Mouse (Mus musculus): ENCODE data around the gene Sft2d1. TPM values are rescaled to one million over a fixed set of nuclear protein-coding genes. Genes with fewer than 3 reads are reported as not detected.
A peak's percentile ranks its signal among the peaks of the same experiment; 100 is the strongest.

The Sft2d1 gene
- polyA plus RNA-seq, 1 experiment: 51.6 TPM

DNA sequence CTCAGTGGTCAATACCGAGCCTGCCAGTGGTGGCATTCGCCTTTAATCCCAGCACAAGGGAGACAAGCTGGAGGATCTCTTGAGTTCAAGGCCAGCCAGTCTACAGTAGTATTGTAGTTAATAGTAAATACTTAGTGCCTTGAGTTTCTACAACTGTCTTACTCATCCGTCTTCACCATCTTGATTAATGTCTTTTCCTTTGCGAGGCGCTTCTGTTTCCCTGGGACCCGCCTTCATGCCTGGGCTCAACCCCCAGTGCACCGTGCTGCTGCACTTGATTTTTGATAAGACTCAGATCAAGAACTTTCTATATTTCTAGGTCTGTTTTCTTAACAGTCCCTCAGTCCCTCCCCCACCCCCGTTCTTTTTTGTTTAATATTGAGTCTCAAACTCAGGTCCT is 25.8 kb upstream of the Sft2d1 start:
- TF ChIP-seq MAX (IDR thresholded peaks at IDR 0.05) (no peak), CTCF (IDR thresholded peaks at IDR 0.05; ENCODE audit: control insufficient read depth, insufficient read depth, insufficient read length) (no peak), MYOG (IDR thresholded peaks at IDR 0.05; ENCODE audit: control insufficient read depth, extremely low read depth, insufficient read length) (no peak)
- no peaks in the 10 kb centered on the region for H3K79me3 ChIP-seq (ENCODE audit: low read depth)
- peaks cover 19% of the 10 kb centered on the region for H3K79me2 ChIP-seq (ENCODE audit: control insufficient read depth, insufficient read depth)
- H3ac ChIP-seq (ENCODE audit: control insufficient read depth, insufficient read length, low read depth): no peak overlapping the region
- H3K4me3 ChIP-seq (ENCODE audit: insufficient read depth, poor library complexity, severe bottlenecking): peak overlapping the region; percentile 83
- no peaks in the 10 kb centered on the region for H3K27me3 ChIP-seq (ENCODE audit: control insufficient read depth, insufficient read depth, insufficient read length)
- H3K36me3 ChIP-seq (ENCODE audit: control insufficient read depth, insufficient read depth): no peaks in the 10 kb centered on the region

DNA sequence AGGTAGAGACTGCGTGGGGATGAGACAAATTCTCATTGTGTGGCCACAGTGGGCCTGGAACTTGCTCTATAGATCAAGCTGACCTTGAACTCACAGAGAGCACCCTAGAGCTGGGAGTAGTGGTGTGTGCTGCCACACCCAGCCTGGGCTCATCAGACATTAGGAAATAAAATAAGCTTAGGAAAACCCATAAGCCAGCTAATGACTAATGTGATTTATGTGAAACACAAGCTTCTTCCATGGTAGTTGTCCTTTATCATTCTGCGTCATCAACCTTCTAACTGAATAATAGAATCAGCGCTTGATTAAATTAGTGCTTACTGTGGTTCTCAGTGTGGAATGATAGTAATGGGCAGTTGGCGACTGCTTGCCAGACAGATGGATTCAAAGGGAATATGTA is 23.9 kb upstream of the Sft2d1 start:
- Histone ChIP-seq H3ac (ENCODE audit: control insufficient read depth, insufficient read length, low read depth) (no peak overlapping the region), H3K79me3 (ENCODE audit: low read depth) (no peaks in the 10 kb centered on the region), H3K27me3 (ENCODE audit: control insufficient read depth, insufficient read depth, insufficient read length) (no peaks in the 10 kb centered on the region), H3K79me2 (ENCODE audit: control insufficient read depth, insufficient read depth) (peaks cover 19% of the 10 kb centered on the region), H3K36me3 (ENCODE audit: control insufficient read depth, insufficient read depth) (no peaks in the 10 kb centered on the region), H3K4me3 (ENCODE audit: insufficient read depth, poor library complexity, severe bottlenecking) (no peak overlapping the region)
- no peak for TF ChIP-seq MYOG (IDR thresholded peaks at IDR 0.05; ENCODE audit: control insufficient read depth, extremely low read depth, insufficient read length)
- TF ChIP-seq MYOD1 (IDR thresholded peaks at IDR 0.05; ENCODE audit: control insufficient read depth, insufficient read length, low read depth): no peak
- TF ChIP-seq USF1 (IDR thresholded peaks at IDR 0.05; ENCODE audit: low read depth): no peak
- no peak for TF ChIP-seq MAX (IDR thresholded peaks at IDR 0.05)
- no peak for TF ChIP-seq CTCF (IDR thresholded peaks at IDR 0.05; ENCODE audit: control insufficient read depth, insufficient read depth, insufficient read length)
- no peak for TF ChIP-seq FOSL1 (IDR thresholded peaks at IDR 0.05; ENCODE audit: insufficient read depth, low read length, poor library complexity, severe bottlenecking)
- no peak for TF ChIP-seq CEBPB (IDR thresholded peaks at IDR 0.05; ENCODE audit: low read depth)

DNA sequence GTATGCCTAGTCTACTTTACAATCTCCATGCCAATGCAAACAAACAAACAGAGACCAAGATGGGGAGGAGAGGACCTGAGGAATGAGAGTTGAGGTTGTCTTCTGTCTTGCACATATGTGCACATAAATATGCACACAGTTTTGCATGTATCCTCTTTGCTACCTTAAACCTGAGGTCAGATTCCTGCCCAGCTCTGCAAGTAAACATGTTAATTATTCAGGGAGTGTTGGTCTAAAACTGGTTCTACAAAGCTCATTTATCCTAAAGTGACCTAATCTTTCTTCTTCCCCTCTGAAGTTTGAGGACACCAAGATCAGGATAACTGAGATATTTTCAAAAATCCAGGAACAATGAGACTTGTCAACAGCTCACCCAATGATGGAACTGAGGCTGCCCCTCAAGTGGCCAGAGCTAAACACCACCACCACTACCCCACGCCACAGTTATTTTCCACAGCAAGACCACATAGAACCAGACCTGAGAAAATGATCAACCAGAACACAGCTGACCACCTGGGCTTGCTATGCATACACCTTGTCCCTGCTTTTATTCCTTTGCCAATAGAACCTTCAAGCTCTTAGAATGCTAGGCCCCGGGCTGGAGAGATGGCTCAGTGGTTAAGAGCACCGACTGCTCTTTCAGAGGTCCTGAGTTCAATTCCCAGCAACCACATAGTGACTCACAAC is 20.8 kb upstream of the Sft2d1 start:
- no peak overlapping the region for H3ac ChIP-seq (ENCODE audit: control insufficient read depth, insufficient read length, low read depth)
- no peaks in the 10 kb centered on the region for H3K79me3 ChIP-seq (ENCODE audit: low read depth)
- peaks cover 12% of the 10 kb centered on the region for H3K79me2 ChIP-seq (ENCODE audit: control insufficient read depth, insufficient read depth)
- H3K36me3 ChIP-seq (ENCODE audit: control insufficient read depth, insufficient read depth): no peaks in the 10 kb centered on the region
- H3K4me3 ChIP-seq (ENCODE audit: insufficient read depth, poor library complexity, severe bottlenecking): no peak overlapping the region
- no peak for TF ChIP-seq FOSL1 (IDR thresholded peaks at IDR 0.05; ENCODE audit: insufficient read depth, low read length, poor library complexity, severe bottlenecking)
- no peak for TF ChIP-seq USF1 (IDR thresholded peaks at IDR 0.05; ENCODE audit: low read depth)
- no peak for TF ChIP-seq MAX (IDR thresholded peaks at IDR 0.05)
- no peak for TF ChIP-seq MYOD1 (IDR thresholded peaks at IDR 0.05; ENCODE audit: control insufficient read depth, insufficient read length, low read depth)
- TF ChIP-seq CEBPB (IDR thresholded peaks at IDR 0.05; ENCODE audit: low read depth): no peak
- no peak for TF ChIP-seq CTCF (IDR thresholded peaks at IDR 0.05; ENCODE audit: control insufficient read depth, insufficient read depth, insufficient read length)
- no peak for TF ChIP-seq MYOG (IDR thresholded peaks at IDR 0.05; ENCODE audit: control insufficient read depth, extremely low read depth, insufficient read length)
- no peaks in the 10 kb centered on the region for H3K27me3 ChIP-seq (ENCODE audit: control insufficient read depth, insufficient read depth, insufficient read length)

DNA sequence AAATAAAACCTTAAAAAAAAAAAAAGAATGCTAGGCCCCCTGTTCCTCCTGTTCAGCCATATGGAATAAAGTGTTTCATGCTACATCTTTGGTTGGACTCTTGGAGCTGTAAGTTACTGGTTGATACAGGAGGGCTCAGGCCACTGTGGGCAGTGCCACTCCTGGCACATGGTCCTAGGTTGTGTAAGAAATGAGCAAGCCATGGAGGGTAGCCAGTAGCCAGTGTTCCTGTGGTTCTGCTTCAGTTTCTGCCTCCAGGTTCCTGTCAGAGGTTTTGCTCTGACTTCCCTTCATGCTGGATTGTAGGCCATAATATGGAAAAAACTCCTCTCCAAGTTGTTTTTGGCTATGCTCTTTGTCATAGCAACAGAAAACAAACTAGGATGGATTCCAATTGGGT is 20.2 kb upstream of the Sft2d1 start:
- no peaks in the 10 kb centered on the region for H3K36me3 ChIP-seq (ENCODE audit: control insufficient read depth, insufficient read depth)
- H3K27me3 ChIP-seq (ENCODE audit: control insufficient read depth, insufficient read depth, insufficient read length): no peaks in the 10 kb centered on the region
- no peak overlapping the region for H3ac ChIP-seq (ENCODE audit: control insufficient read depth, insufficient read length, low read depth)
- H3K4me3 ChIP-seq (ENCODE audit: insufficient read depth, poor library complexity, severe bottlenecking): no peak overlapping the region
- H3K79me3 ChIP-seq (ENCODE audit: low read depth): no peaks in the 10 kb centered on the region
- peaks cover 12% of the 10 kb centered on the region for H3K79me2 ChIP-seq (ENCODE audit: control insufficient read depth, insufficient read depth)
- no peak for TF ChIP-seq MYOD1 (IDR thresholded peaks at IDR 0.05; ENCODE audit: control insufficient read depth, insufficient read length, low read depth)
- TF ChIP-seq MYOG (IDR thresholded peaks at IDR 0.05; ENCODE audit: control insufficient read depth, extremely low read depth, insufficient read length): no peak
- TF ChIP-seq CTCF (IDR thresholded peaks at IDR 0.05; ENCODE audit: control insufficient read depth, insufficient read depth, insufficient read length): no peak
- no peak for TF ChIP-seq CEBPB (IDR thresholded peaks at IDR 0.05; ENCODE audit: low read depth)
- no peak for TF ChIP-seq FOSL1 (IDR thresholded peaks at IDR 0.05; ENCODE audit: insufficient read depth, low read length, poor library complexity, severe bottlenecking)
- TF ChIP-seq USF1 (IDR thresholded peaks at IDR 0.05; ENCODE audit: low read depth): no peak
- TF ChIP-seq MAX (IDR thresholded peaks at IDR 0.05): no peak

DNA sequence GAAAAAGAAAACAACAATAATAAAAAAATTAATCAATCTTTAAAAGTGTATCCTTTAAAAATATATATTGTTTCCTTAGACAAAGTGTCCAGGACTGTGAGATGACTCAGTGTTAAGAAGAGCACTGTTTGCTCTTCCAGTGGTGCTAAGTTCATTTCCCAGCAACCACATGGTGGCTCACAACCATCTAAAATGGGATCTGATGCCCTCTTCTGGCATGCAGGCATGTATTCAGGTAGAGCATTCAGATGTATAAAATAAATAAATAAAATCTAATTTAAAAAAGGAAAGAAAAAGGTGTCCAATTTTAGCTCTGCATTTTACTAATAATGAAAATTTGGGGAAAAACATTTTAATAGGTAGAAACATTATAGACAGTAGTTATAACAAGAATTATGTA is 15.1 kb upstream of the Sft2d1 start:
- H3K27me3 ChIP-seq (ENCODE audit: control insufficient read depth, insufficient read depth, insufficient read length): no peaks in the 10 kb centered on the region
- TF ChIP-seq MAX (IDR thresholded peaks at IDR 0.05) (no peak), CEBPB (IDR thresholded peaks at IDR 0.05; ENCODE audit: low read depth) (no peak)
- no peaks in the 10 kb centered on the region for H3K79me2 ChIP-seq (ENCODE audit: control insufficient read depth, insufficient read depth)
- H3ac ChIP-seq (ENCODE audit: control insufficient read depth, insufficient read length, low read depth): no peak overlapping the region
- H3K4me3 ChIP-seq (ENCODE audit: insufficient read depth, poor library complexity, severe bottlenecking): no peak overlapping the region
- no peaks in the 10 kb centered on the region for H3K79me3 ChIP-seq (ENCODE audit: low read depth)
- H3K36me3 ChIP-seq (ENCODE audit: control insufficient read depth, insufficient read depth): no peaks in the 10 kb centered on the region

DNA sequence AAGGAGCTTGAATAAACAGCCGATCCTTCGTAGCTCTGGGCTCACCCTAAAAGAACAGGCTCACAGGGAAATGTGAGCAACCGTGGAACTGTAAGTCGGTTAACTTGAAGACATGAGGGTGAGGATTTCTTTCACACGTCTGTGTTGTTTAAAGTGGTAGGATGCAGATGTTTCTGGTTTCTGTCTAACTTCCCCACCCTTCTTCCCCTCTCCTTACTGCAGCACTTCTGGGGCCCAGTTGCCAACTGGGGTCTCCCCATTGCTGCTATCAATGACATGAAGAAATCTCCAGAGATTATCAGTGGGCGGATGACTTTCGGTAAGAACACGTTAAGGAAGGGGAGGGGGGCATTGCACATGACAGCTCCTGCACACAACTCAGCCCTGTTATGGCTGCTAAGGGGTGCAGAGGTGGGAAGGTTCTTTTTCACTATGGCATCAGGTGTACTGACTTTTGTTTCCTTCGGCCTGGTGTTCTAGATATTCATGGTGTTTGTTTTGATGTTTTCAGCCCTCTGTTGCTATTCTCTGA is 14.5 kb upstream of the Sft2d1 start:
- no peaks in the 10 kb centered on the region for H3K79me2 ChIP-seq (ENCODE audit: control insufficient read depth, insufficient read depth)
- no peaks in the 10 kb centered on the region for H3K27me3 ChIP-seq (ENCODE audit: control insufficient read depth, insufficient read depth, insufficient read length)
- H3K4me3 ChIP-seq (ENCODE audit: insufficient read depth, poor library complexity, severe bottlenecking): no peak overlapping the region
- no peak for TF ChIP-seq CEBPB (IDR thresholded peaks at IDR 0.05; ENCODE audit: low read depth)
- no peak for TF ChIP-seq FOSL1 (IDR thresholded peaks at IDR 0.05; ENCODE audit: insufficient read depth, low read length, poor library complexity, severe bottlenecking)
- no peak for TF ChIP-seq MYOG (IDR thresholded peaks at IDR 0.05; ENCODE audit: control insufficient read depth, extremely low read depth, insufficient read length)
- TF ChIP-seq USF1 (IDR thresholded peaks at IDR 0.05; ENCODE audit: low read depth): no peak
- TF ChIP-seq MAX (IDR thresholded peaks at IDR 0.05): no peak
- no peak for TF ChIP-seq CTCF (IDR thresholded peaks at IDR 0.05; ENCODE audit: control insufficient read depth, insufficient read depth, insufficient read length)
- TF ChIP-seq MYOD1 (IDR thresholded peaks at IDR 0.05; ENCODE audit: control insufficient read depth, insufficient read length, low read depth): no peak
- H3K36me3 ChIP-seq (ENCODE audit: control insufficient read depth, insufficient read depth): no peaks in the 10 kb centered on the region
- no peak overlapping the region for H3ac ChIP-seq (ENCODE audit: control insufficient read depth, insufficient read length, low read depth)
- H3K79me3 ChIP-seq (ENCODE audit: low read depth): no peaks in the 10 kb centered on the region

Measured in C2C12 (cell line).